Mouse (Mus musculus): ENCODE measurements around the gene Rab43.

GRCm38 (mm10) chr6:87780546-87781301 lies 31.2 kb downstream of the Rab43 start:
- TF ChIP-seq E2F4 (IDR thresholded peaks at IDR 0.05; ENCODE audit: insufficient read depth) (no peak), MAX (IDR thresholded peaks at IDR 0.05; ENCODE audit: low read depth) (no peak), REST (IDR thresholded peaks at IDR 0.05; ENCODE audit: insufficient read depth, insufficient read length) (no peak), POLR2A (IDR thresholded peaks at IDR 0.05; ENCODE audit: insufficient read length, low read depth) (no peak), TCF12 (IDR thresholded peaks at IDR 0.05; ENCODE audit: insufficient read depth, poor library complexity, severe bottlenecking) (no peak), USF1 (IDR thresholded peaks at IDR 0.05; ENCODE audit: low read depth) (no peak), MYOG (IDR thresholded peaks at IDR 0.05; ENCODE audit: control insufficient read depth in 1 of 3, insufficient read depth in 1 of 3, insufficient read length in 2 of 3, low read depth in 2 of 3) (no peak), MYOD1 (IDR thresholded peaks at IDR 0.05; ENCODE audit: control insufficient read depth in 1 of 3, insufficient read length in 2 of 3, low read depth in 2 of 3) (no peak), SRF (IDR thresholded peaks at IDR 0.05; ENCODE audit: control insufficient read depth, insufficient read length, low read depth) (no peak), CEBPB (IDR thresholded peaks at IDR 0.05; ENCODE audit: insufficient read depth, poor library complexity, severe bottlenecking) (no peak)

All from myocyte (in vitro differentiated cells).